Mouse (Mus musculus): ENCODE measurements around the gene Ppl. TPM values are rescaled to one million over a fixed set of nuclear protein-coding genes. Genes with fewer than 3 reads are reported as not detected.

Ppl gene
- polyA plus RNA-seq, 1 experiment, result 0.08 TPM

DNA sequence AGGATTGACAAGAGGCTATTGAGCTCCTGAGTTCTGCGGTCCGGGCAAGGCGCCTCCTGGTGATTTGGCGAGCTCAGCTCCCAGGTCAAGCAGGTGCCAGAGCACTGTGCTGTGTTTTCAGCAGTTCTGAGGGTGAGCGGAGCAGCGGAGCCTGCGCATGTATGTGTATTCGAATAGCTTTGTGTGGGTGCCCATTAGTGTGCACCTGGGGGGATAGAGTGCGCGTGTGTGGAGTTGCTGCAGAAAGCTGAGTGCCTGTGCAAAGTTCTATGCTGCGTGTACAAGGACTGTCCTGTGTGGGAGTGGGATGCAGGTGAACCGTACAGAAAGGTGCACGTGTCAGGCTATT is 14.8 kb upstream of the Ppl start, which contains the start of gene Sec14l5:
TSS of gene Sec14l5 (plus strand) at position 73 of the 349 bp plus-strand sequence.
- Histone ChIP-seq H3ac (ENCODE audit: control insufficient read depth, insufficient read length, low read depth) (no peak within 1 kb of the TSS), H3K4me3 (ENCODE audit: insufficient read depth, poor library complexity, severe bottlenecking) (peak within 1 kb of the TSS; percentile 11), H3K36me3 (ENCODE audit: control insufficient read depth, insufficient read depth) (no peaks in the 10 kb centered on the region), H3K79me2 (ENCODE audit: control insufficient read depth, insufficient read depth) (no peaks in the 10 kb centered on the region), H3K27me3 (ENCODE audit: control insufficient read depth, insufficient read depth, insufficient read length) (peaks cover 27% of the 10 kb centered on the region), H3K79me3 (ENCODE audit: low read depth) (no peaks in the 10 kb centered on the region)
- TF ChIP-seq CTCF (IDR thresholded peaks at IDR 0.05; ENCODE audit: control insufficient read depth, insufficient read depth, insufficient read length) (no peak), FOSL1 (IDR thresholded peaks at IDR 0.05; ENCODE audit: insufficient read depth, low read length, poor library complexity, severe bottlenecking) (no peak), MAX (IDR thresholded peaks at IDR 0.05) (no peak), MYOD1 (IDR thresholded peaks at IDR 0.05; ENCODE audit: control insufficient read depth, insufficient read length, low read depth) (no peak), USF1 (IDR thresholded peaks at IDR 0.05; ENCODE audit: low read depth) (no peak), MYOG (IDR thresholded peaks at IDR 0.05; ENCODE audit: control insufficient read depth, extremely low read depth, insufficient read length) (no peak), CEBPB (IDR thresholded peaks at IDR 0.05; ENCODE audit: low read depth) (no peak)

DNA sequence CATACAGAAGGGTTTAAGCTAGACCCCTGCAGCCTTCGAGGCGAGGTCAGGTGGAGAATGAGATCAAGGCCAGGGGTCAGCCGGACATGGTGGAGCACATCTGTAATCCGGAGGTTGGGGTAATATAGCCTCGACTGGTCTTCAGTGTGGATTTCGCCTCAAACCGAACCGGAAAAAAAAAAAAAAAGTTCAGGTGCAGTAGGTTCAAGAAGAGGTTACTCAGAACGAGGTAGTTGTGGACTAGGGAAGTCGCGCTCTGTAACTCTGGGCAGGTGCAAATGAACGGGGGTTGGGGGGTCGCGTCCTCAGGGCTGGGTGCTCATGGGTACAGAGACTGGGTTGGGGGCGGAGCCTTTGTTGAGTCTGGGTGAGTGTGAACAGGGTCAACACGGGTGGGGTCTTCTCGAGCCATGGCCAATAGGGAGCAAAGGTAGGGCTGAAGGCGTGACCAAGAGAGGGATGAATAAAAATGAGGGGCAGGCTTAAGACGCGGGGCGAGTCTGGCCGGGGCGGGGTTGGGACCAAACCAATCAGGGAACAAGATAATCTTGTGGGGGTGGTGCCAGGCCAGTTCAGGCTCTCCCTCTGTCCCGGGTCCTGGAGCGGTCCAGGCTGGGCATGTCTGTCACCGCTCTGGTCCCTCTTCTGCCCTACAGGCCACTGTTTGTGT is 14.3 kb upstream of the Ppl start:
- no peaks in the 10 kb centered on the region for H3K79me3 ChIP-seq (ENCODE audit: low read depth)

DNA sequence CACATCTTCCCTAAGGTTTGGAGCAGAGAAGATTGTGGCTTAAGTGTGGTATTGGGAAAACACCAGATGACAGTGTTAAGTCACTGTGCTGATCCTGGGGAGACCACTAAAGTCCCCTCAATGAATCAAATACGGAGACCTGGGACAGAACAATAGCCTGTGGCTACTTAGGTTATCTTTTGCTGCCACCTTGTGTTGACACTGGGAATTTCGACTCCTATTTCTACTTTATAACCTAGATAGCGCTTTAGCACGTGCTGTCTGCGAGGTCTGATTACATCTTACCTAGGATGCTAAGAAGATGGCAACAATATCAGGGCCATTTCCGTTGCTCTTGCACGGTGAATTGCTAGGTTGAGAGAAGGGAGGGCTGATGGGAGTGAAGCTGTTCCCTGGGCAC is 13.3 kb upstream of the Ppl start:
- no peak overlapping the region for H3K4me3 ChIP-seq (ENCODE audit: insufficient read depth, poor library complexity, severe bottlenecking)
- no peak for TF ChIP-seq MYOD1 (IDR thresholded peaks at IDR 0.05; ENCODE audit: control insufficient read depth, insufficient read length, low read depth)
- no peak for TF ChIP-seq MYOG (IDR thresholded peaks at IDR 0.05; ENCODE audit: control insufficient read depth, extremely low read depth, insufficient read length)
- no peak for TF ChIP-seq CEBPB (IDR thresholded peaks at IDR 0.05; ENCODE audit: low read depth)
- peak; percentile 64 for TF ChIP-seq USF1 (IDR thresholded peaks at IDR 0.05; ENCODE audit: low read depth)
- peak; percentile 36 for TF ChIP-seq CTCF (IDR thresholded peaks at IDR 0.05; ENCODE audit: control insufficient read depth, insufficient read depth, insufficient read length)
- TF ChIP-seq FOSL1 (IDR thresholded peaks at IDR 0.05; ENCODE audit: insufficient read depth, low read length, poor library complexity, severe bottlenecking), result no peak
- peak; percentile 92 for TF ChIP-seq MAX (IDR thresholded peaks at IDR 0.05)

More for the DNA sequence above, 14.3 kb upstream of the Ppl start:
- Histone ChIP-seq H3K4me3 (ENCODE audit: insufficient read depth, poor library complexity, severe bottlenecking) (peak overlapping the region; percentile 11), H3ac (ENCODE audit: control insufficient read depth, insufficient read length, low read depth) (no peak overlapping the region), H3K27me3 (ENCODE audit: control insufficient read depth, insufficient read depth, insufficient read length) (peaks cover 27% of the 10 kb centered on the region), H3K36me3 (ENCODE audit: control insufficient read depth, insufficient read depth) (no peaks in the 10 kb centered on the region), H3K79me2 (ENCODE audit: control insufficient read depth, insufficient read depth) (no peaks in the 10 kb centered on the region)
- TF ChIP-seq FOSL1 (IDR thresholded peaks at IDR 0.05; ENCODE audit: insufficient read depth, low read length, poor library complexity, severe bottlenecking), result no peak
- TF ChIP-seq CTCF (IDR thresholded peaks at IDR 0.05; ENCODE audit: control insufficient read depth, insufficient read depth, insufficient read length), result no peak
- no peak for TF ChIP-seq CEBPB (IDR thresholded peaks at IDR 0.05; ENCODE audit: low read depth)
- no peak for TF ChIP-seq MAX (IDR thresholded peaks at IDR 0.05)

DNA sequence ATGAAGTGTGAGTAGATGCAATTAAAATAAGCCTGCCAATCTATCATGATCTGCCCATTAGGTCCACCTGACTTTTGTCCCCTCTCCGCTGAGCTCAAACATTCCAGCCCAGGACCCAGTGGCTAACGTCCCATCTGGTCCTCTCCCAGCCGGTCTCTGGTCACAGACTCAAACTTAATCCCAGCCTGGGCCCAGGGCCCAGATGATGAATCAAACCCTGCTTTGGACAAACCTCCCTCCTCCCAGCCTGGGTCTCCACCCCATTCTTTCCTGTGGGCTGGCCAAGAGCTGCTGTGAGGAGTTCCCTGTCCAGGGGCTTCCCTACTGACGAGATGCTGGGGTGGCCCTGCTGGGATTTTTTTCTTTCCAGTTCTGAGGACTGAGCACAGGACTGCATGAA is 7.5 kb upstream of the Ppl start:
- TF ChIP-seq MYOG (IDR thresholded peaks at IDR 0.05; ENCODE audit: control insufficient read depth, extremely low read depth, insufficient read length) (no peak), USF1 (IDR thresholded peaks at IDR 0.05; ENCODE audit: low read depth) (no peak), CEBPB (IDR thresholded peaks at IDR 0.05; ENCODE audit: low read depth) (no peak), FOSL1 (IDR thresholded peaks at IDR 0.05; ENCODE audit: insufficient read depth, low read length, poor library complexity, severe bottlenecking) (no peak), MYOD1 (IDR thresholded peaks at IDR 0.05; ENCODE audit: control insufficient read depth, insufficient read length, low read depth) (no peak), MAX (IDR thresholded peaks at IDR 0.05) (no peak), CTCF (IDR thresholded peaks at IDR 0.05; ENCODE audit: control insufficient read depth, insufficient read depth, insufficient read length) (no peak)

More for the DNA sequence above, 13.3 kb upstream of the Ppl start:
- Histone ChIP-seq H3K79me3 (ENCODE audit: low read depth) (no peaks in the 10 kb centered on the region), H3ac (ENCODE audit: control insufficient read depth, insufficient read length, low read depth) (no peak overlapping the region), H3K36me3 (ENCODE audit: control insufficient read depth, insufficient read depth) (no peaks in the 10 kb centered on the region), H3K79me2 (ENCODE audit: control insufficient read depth, insufficient read depth) (no peaks in the 10 kb centered on the region), H3K27me3 (ENCODE audit: control insufficient read depth, insufficient read depth, insufficient read length) (peaks cover 27% of the 10 kb centered on the region)

DNA sequence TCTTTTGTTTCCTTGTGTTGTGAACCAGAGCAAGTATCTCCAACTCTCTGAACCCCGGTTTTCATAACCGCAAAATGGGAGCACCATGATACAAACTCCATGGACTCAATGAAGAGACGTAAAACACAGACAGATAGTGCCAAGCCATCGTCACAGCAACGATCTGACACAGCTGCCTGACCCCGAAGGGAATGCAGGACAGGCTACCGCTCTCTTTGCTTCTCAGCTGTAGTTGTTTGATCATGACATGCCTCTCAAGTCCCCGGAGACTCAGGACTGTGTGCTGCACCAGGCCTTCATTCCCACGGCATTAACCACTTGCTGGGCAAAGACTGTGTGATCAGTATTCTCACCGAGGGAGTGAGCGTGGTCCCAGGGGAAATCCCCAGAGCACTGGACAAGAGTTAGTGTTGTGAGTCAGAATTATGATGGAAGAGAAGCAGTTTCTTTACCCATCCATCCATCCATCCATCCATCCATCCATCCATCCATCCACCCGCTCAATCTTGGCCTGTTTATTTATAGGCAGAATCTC is 4.9 kb upstream of the Ppl start:
- TF ChIP-seq MAX (IDR thresholded peaks at IDR 0.05) (peak; percentile 9), CTCF (IDR thresholded peaks at IDR 0.05; ENCODE audit: control insufficient read depth, insufficient read depth, insufficient read length) (no peak)
- Histone ChIP-seq H3K79me3 (ENCODE audit: low read depth) (no peaks in the 10 kb centered on the region), H3ac (ENCODE audit: control insufficient read depth, insufficient read length, low read depth) (no peak overlapping the region), H3K79me2 (ENCODE audit: control insufficient read depth, insufficient read depth) (no peaks in the 10 kb centered on the region), H3K27me3 (ENCODE audit: control insufficient read depth, insufficient read depth, insufficient read length) (peaks cover 7% of the 10 kb centered on the region), H3K4me3 (ENCODE audit: insufficient read depth, poor library complexity, severe bottlenecking) (no peak overlapping the region), H3K36me3 (ENCODE audit: control insufficient read depth, insufficient read depth) (no peaks in the 10 kb centered on the region)

More for the DNA sequence above, 7.5 kb upstream of the Ppl start:
- H3K79me3 ChIP-seq (ENCODE audit: low read depth), result no peaks in the 10 kb centered on the region
- H3ac ChIP-seq (ENCODE audit: control insufficient read depth, insufficient read length, low read depth), result no peak overlapping the region
- H3K4me3 ChIP-seq (ENCODE audit: insufficient read depth, poor library complexity, severe bottlenecking), result no peak overlapping the region
- no peaks in the 10 kb centered on the region for H3K27me3 ChIP-seq (ENCODE audit: control insufficient read depth, insufficient read depth, insufficient read length)
- no peaks in the 10 kb centered on the region for H3K36me3 ChIP-seq (ENCODE audit: control insufficient read depth, insufficient read depth)
- no peaks in the 10 kb centered on the region for H3K79me2 ChIP-seq (ENCODE audit: control insufficient read depth, insufficient read depth)

DNA sequence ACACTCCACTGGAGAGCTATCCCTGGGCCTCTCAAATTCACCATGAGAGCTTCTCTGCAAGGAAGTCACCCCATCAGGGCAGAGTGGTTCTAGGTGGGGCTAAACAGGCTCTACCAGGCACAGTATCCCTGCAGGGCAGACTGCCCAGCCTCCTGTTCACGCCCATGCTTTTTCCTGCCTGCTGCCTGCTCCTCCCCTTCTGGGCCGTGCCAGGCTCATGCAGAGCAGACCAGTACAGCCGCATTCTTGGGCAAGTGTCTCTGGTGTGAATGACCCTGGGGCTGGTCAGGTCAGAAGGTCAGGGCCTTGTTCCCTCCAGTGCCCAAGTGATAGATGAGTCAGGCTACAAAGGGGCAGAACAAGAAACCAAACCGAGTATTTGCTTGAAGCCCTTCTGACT is 4.3 kb upstream of the Ppl start:
- no peaks in the 10 kb centered on the region for H3K36me3 ChIP-seq (ENCODE audit: control insufficient read depth, insufficient read depth)
- H3K27me3 ChIP-seq (ENCODE audit: control insufficient read depth, insufficient read depth, insufficient read length), result peaks cover 13% of the 10 kb centered on the region
- no peak overlapping the region for H3K4me3 ChIP-seq (ENCODE audit: insufficient read depth, poor library complexity, severe bottlenecking)
- H3K79me3 ChIP-seq (ENCODE audit: low read depth), result no peaks in the 10 kb centered on the region
- no peak for TF ChIP-seq MYOD1 (IDR thresholded peaks at IDR 0.05; ENCODE audit: control insufficient read depth, insufficient read length, low read depth)
- peak; percentile 59 for TF ChIP-seq MAX (IDR thresholded peaks at IDR 0.05)
- TF ChIP-seq CEBPB (IDR thresholded peaks at IDR 0.05; ENCODE audit: low read depth), result peak; percentile 15
- TF ChIP-seq USF1 (IDR thresholded peaks at IDR 0.05; ENCODE audit: low read depth), result no peak
- H3K79me2 ChIP-seq (ENCODE audit: control insufficient read depth, insufficient read depth), result no peaks in the 10 kb centered on the region
- H3ac ChIP-seq (ENCODE audit: control insufficient read depth, insufficient read length, low read depth), result no peak overlapping the region

Data from C2C12 (cell line).